Mouse (Mus musculus): ENCODE measurements at regions not wholly inside any gene's neighbourhood (a gene's known extent, or its start where the extent isn't known, plus 50 kb on each side); places are given as distances from the start of the nearest gene placed in this dataset.

DNA sequence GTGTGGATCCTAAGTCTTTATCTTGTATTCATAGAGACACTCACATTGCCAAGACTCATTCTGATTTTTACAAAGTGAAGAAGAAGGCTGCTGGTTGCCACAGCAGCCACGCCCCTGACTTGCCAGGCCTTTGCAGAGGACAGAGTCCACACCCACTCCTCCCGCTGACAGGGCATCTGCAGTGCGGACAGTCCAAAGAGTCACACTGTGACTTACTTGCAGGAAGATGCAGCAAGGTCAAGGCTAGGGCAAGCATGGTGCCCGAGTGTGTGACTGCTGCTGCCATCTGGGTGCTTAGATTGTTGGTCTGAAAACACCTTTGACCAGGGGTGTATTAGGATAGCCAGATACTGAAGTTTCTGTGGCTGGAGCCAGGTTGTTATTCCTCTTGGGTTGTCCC is 252.1 kb downstream of the Fgf9 start:
- WGBS: 81% methylated on average over 4 of the region's 4 CpGs
- Histone ChIP-seq H3K4me2 (no peak overlapping the region), H3K4me3 (replicated peaks) (no peak overlapping the region)

DNA sequence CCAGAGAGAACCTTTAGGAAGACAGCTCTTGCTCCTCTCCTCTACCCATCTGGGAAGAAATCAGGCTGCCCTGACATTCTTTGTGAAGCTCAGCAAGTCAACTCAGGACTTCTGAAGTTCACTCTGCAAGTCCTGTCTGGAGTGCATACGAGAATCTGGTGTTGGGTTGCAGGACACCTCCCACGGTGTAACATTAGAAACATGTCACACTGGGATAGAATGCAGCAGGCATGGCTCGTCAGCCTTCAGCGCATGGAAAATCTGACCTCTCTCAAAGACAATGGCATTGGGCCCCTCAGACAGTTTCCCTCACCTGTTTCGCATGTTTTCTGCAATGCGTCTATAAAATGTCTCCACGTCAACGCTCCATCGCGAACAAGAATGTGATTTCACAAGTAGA is 251.5 kb downstream of the Fgf9 start:
- H3K4me2 ChIP-seq: no peak overlapping the region
- H3K9ac ChIP-seq (replicated peaks): no peak overlapping the region
- H3K27me3 ChIP-seq: no peaks in the 10 kb centered on the region
- H3K4me1 ChIP-seq (replicated peaks): peaks cover 11% of the 10 kb centered on the region
- H3K27ac ChIP-seq: no peak overlapping the region
- no peaks in the 10 kb centered on the region for H3K9me3 ChIP-seq
- no peaks in the 10 kb centered on the region for H3K36me3 ChIP-seq
- 77% methylated on average over 10 of the region's 10 CpGs for WGBS
- no peak overlapping the region for H3K4me3 ChIP-seq (replicated peaks)
- ATAC-seq (ENCODE audit: insufficient number of reproducible peaks, insufficient read depth, low FRiP score, low TSS enrichment, low read depth): no peak

More for the DNA sequence above, 252.1 kb downstream of the Fgf9 start:
- H3K27ac ChIP-seq: no peak overlapping the region
- H3K36me3 ChIP-seq: no peaks in the 10 kb centered on the region
- no peaks in the 10 kb centered on the region for H3K27me3 ChIP-seq
- peaks cover 6% of the 10 kb centered on the region for H3K4me1 ChIP-seq (replicated peaks)
- no peak for ATAC-seq (ENCODE audit: insufficient number of reproducible peaks, insufficient read depth, low FRiP score, low TSS enrichment, low read depth)
- H3K9me3 ChIP-seq: no peaks in the 10 kb centered on the region
- H3K9ac ChIP-seq (replicated peaks): no peak overlapping the region

DNA sequence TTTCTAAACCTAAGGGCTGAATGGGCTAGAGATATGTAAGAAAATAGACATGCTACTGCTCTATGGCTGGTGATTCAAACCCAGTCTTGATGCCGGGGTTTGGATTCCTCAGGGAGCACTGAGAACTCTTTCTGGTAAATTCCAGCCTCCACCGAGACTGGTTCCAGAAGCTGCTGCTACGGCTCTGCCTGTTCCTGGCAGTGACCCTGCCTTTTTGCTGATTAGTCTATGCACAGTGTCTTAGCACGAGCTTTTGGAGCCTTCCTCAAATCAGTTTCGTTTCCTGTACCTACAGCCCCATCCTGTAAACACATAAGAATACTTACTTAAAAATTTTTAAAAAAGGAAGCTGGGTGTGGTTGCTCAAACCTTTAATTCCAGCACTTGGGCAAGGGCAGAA is 250.9 kb downstream of the Fgf9 start:
- peaks cover 14% of the 10 kb centered on the region for H3K4me1 ChIP-seq (replicated peaks)

DNA sequence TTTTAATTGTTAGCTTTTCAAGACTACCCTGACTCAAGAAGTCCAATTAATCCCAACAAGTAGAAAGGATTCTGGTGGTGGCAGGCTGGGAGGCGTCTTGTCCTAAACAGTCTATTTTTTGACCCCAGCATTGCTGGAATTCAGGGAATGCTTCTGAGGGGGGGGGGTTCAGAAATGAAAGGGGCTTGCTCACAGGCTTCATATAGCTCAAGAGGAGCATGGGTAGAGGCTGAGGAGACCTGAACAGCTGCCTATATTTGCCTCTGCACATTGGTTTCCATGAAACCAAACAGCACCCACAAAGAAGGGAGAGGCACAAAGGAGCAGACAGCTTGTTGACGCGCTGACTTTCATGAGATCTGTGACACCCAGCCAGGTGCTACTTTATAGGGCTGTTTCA is 247.3 kb downstream of the Fgf9 start:
- H3K27me3 ChIP-seq: no peaks in the 10 kb centered on the region
- no peak overlapping the region for H3K9ac ChIP-seq (replicated peaks)
- peak overlapping the region; percentile 54; the same call in 1 of the 2 replicates for H3K27ac ChIP-seq
- no peak overlapping the region for H3K4me2 ChIP-seq
- ATAC-seq (ENCODE audit: insufficient number of reproducible peaks, insufficient read depth, low FRiP score, low TSS enrichment, low read depth): 0 out of 2 replicates have a peak, but pooled peaks have one; percentile 31
- no peaks in the 10 kb centered on the region for H3K9me3 ChIP-seq
- peaks cover 23% of the 10 kb centered on the region for H3K4me1 ChIP-seq (replicated peaks)
- no peaks in the 10 kb centered on the region for H3K36me3 ChIP-seq
- no peak overlapping the region for H3K4me3 ChIP-seq (replicated peaks)
- 70% methylated on average over 3 of the region's 3 CpGs for WGBS

More for the DNA sequence above, 250.9 kb downstream of the Fgf9 start:
- Histone ChIP-seq H3K9ac (replicated peaks) (no peak overlapping the region), H3K27me3 (no peaks in the 10 kb centered on the region), H3K4me3 (replicated peaks) (no peak overlapping the region), H3K9me3 (no peaks in the 10 kb centered on the region), H3K4me2 (no peak overlapping the region), H3K27ac (no peak overlapping the region), H3K36me3 (no peaks in the 10 kb centered on the region)
- ATAC-seq (ENCODE audit: insufficient number of reproducible peaks, insufficient read depth, low FRiP score, low TSS enrichment, low read depth): no peak
- 77% methylated on average over 5 of the region's 5 CpGs for WGBS

DNA sequence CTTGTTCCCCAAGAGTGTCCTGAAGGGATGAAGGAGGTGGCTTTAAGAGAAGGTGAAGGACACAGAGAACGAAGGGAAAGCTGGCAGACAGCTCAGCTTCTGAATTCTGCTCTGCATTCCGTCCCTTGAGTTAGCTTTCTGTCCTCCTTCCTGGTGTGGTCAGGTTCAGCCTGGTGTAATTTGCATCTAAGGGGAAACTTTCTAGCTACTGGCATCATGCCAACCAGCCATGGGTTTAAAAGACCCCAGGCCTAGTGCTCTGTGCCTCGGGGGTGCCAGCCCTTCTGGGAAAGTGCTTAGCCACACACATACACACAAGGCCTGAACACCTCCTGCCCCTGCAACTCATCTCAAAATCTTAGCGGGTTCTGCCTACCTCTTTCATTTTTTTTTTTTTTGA is 246.9 kb downstream of the Fgf9 start:
- no peaks in the 10 kb centered on the region for H3K27me3 ChIP-seq
- no peaks in the 10 kb centered on the region for H3K9me3 ChIP-seq
- H3K4me1 ChIP-seq (replicated peaks): peaks cover 23% of the 10 kb centered on the region
- peak overlapping the region; percentile 54 for H3K27ac ChIP-seq
- H3K4me3 ChIP-seq (replicated peaks): no peak overlapping the region
- peak; percentile 47; the same call in 1 of the 2 replicates for ATAC-seq (ENCODE audit: insufficient number of reproducible peaks, insufficient read depth, low FRiP score, low TSS enrichment, low read depth)
- H3K36me3 ChIP-seq: no peaks in the 10 kb centered on the region
- no peak overlapping the region for H3K4me2 ChIP-seq
- H3K9ac ChIP-seq (replicated peaks): no peak overlapping the region
- WGBS: 38% methylated on average over 4 of the region's 4 CpGs

DNA sequence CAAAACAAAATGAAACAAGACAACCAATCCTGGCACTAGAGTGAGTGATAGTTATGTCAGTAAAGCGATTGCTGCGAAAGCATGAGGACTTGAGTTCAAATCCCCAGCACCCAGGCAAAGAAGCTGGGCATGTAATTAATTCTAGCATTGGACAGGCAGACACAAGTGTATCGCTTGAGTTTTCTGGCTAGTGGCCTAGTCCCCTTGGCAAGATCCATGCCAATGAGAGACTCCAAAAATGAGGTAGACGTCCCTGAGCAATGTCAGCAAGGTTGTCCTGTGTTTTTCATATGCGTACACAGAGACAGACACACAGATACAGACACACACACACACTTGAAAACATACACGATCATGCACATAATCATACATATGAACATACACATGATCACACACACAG is 237.3 kb downstream of the Fgf9 start:
- no peak for ATAC-seq (ENCODE audit: insufficient number of reproducible peaks, insufficient read depth, low FRiP score, low TSS enrichment, low read depth)
- no peaks in the 10 kb centered on the region for H3K4me1 ChIP-seq (replicated peaks)

DNA sequence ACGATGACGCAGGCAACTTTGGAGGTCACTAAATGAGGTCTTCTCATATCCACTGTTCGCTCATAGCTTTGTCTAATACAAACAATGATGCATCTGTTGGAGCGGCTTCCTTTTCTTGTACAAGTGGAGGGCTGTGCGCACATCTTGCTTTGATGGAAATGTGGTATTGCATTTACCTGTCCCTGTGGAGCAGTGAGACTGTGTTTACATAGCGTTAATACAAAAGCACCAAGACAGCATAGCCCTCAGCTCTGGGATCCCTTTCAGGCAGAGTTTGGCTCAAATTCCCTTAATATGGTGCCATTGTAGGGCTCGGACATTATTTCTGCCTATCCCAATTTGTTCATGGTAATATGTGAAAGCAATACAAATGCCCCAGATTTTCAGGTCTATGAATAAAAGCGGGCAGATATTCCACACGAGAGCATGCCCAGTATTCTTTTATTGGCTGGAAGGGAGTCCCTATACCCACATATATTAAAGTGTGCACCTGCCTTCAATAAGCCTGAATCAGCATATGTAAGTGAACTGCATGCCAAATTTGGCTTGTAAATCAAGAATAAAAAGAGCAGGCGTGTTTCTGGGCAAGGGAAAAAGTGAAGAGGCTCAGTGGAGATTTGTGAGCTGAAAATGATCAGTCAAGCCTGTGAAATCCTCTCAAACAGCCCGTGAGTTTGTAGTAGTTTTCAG is 236.6 kb downstream of the Fgf9 start:
- H3K27ac ChIP-seq: no peak overlapping the region
- H3K4me1 ChIP-seq (replicated peaks): no peaks in the 10 kb centered on the region
- H3K27me3 ChIP-seq: no peaks in the 10 kb centered on the region
- no peaks in the 10 kb centered on the region for H3K36me3 ChIP-seq
- no peak for ATAC-seq (ENCODE audit: insufficient number of reproducible peaks, insufficient read depth, low FRiP score, low TSS enrichment, low read depth)
- no peak overlapping the region for H3K4me3 ChIP-seq (replicated peaks)
- no peak overlapping the region for H3K9ac ChIP-seq (replicated peaks)
- 0 out of 2 replicates have a peak, but pooled peaks cover 6% of the 10 kb centered on the region for H3K9me3 ChIP-seq
- no peak overlapping the region for H3K4me2 ChIP-seq
- 78% methylated on average over 11 of the region's 11 CpGs for WGBS

More for the DNA sequence above, 237.3 kb downstream of the Fgf9 start:
- Histone ChIP-seq H3K4me3 (replicated peaks) (no peak overlapping the region), H3K9ac (replicated peaks) (no peak overlapping the region), H3K36me3 (no peaks in the 10 kb centered on the region), H3K9me3 (0 out of 2 replicates have a peak, but pooled peaks cover 6% of the 10 kb centered on the region), H3K4me2 (no peak overlapping the region), H3K27me3 (no peaks in the 10 kb centered on the region), H3K27ac (no peak overlapping the region)
- WGBS: 91% methylated on average over 6 of the region's 6 CpGs

DNA sequence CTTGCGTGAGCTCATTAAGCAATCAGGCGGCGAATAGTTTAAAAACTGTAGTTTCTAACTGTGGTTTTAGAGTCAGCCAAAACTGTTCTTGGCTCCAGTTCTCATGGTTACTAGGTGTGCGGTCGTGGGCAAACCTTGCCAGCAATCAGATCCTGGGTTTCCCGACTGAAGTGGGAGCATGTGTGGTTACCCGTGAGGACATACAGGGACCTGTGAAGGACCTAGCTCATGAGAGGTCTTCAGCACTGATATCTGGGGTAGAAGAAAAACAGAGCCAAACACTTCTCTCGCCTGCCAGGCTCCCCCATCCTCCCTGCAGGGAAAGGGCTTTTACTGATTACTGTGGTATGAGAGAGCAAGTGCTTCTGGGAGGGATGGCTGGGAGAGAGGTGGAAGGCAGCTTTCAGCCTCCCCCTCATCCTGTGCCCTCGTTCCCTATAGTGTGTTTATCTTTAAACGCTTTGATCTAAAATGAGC is 230.1 kb downstream of the Fgf9 start:
- Histone ChIP-seq H3K4me3 (replicated peaks) (no peak overlapping the region), H3K4me2 (no peak overlapping the region), H3K27me3 (no peaks in the 10 kb centered on the region; the same call in 1 of the 2 replicates), H3K4me1 (replicated peaks) (peaks cover 11% of the 10 kb centered on the region; the same call in 1 of the 2 replicates), H3K27ac (peak overlapping the region; percentile 30; the same call in 1 of the 2 replicates), H3K36me3 (no peaks in the 10 kb centered on the region), H3K9ac (replicated peaks) (no peak overlapping the region), H3K9me3 (no peaks in the 10 kb centered on the region)
- ATAC-seq (ENCODE audit: insufficient number of reproducible peaks, insufficient read depth, low FRiP score, low TSS enrichment, low read depth): no peak
- WGBS: 58% methylated on average over 10 of the region's 10 CpGs

DNA sequence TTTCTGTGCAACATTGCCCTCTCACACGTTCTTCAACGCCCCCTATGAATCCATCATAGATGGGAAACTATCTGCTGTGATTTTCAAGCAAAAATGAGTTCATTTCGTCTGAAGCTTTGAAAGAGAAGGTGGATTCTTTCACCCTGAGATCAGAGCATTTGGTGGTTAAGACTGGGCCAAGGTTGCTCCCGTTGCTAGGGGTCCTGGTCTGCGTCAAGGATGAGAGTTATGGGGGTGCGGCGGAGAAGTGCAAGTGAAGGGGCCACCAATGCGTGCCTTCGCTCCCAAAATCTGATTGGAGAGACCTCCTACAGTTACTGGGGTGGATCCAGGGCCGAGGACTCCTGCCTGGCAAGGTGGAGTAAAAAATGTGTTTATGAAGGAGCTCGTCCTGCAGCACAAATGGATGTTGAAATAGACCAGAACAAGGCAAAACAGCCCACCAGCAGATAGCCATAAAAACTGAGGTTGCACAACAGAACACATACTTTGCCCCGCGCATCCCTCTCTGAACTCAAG is 215.7 kb downstream of the Fgf9 start:
- Histone ChIP-seq H3K27ac (no peak overlapping the region), H3K36me3 (no peaks in the 10 kb centered on the region), H3K27me3 (no peaks in the 10 kb centered on the region), H3K9me3 (no peaks in the 10 kb centered on the region), H3K4me2 (no peak overlapping the region), H3K4me3 (replicated peaks) (no peak overlapping the region), H3K9ac (replicated peaks) (no peak overlapping the region), H3K4me1 (replicated peaks) (no peaks in the 10 kb centered on the region)
- 56% methylated on average over 13 of the region's 13 CpGs for WGBS
- ATAC-seq (ENCODE audit: insufficient number of reproducible peaks, insufficient read depth, low FRiP score, low TSS enrichment, low read depth): no peak

DNA sequence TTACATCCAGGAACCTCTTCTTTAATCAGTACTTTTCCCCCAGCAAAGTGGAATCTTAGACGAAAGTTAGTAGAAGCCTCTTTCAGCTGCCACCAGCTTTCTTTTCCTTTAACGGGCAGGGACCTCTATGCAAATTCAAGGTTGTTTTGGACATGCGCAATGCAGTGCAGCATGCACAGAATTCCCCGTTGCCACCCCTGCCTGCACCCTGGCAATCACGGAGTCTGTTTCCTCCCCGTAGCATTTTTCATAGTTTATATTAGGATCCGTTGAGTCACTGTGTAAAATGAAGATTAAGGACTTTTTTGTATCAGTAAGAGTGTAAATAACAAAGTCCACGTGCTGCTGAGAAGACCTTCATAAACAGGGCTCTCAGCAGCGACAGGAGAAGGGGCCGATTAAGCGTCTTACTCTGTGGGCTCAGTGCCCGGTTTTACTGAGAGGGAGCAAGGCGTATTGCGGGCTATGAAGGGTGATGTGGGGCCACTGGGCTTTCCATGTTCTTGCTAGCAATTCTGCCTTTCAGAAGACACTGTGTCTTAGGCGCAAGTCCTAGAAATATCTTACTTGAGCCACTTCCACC is 212.5 kb downstream of the Fgf9 start:
- ATAC-seq (ENCODE audit: insufficient number of reproducible peaks, insufficient read depth, low FRiP score, low TSS enrichment, low read depth): no peak
- Histone ChIP-seq H3K9ac (replicated peaks) (no peak overlapping the region), H3K36me3 (no peaks in the 10 kb centered on the region), H3K4me3 (replicated peaks) (no peak overlapping the region), H3K4me1 (replicated peaks) (no peaks in the 10 kb centered on the region), H3K27me3 (no peaks in the 10 kb centered on the region), H3K27ac (no peak overlapping the region), H3K4me2 (no peak overlapping the region), H3K9me3 (no peaks in the 10 kb centered on the region)
- 77% methylated on average over 15 of the region's 15 CpGs for WGBS

DNA sequence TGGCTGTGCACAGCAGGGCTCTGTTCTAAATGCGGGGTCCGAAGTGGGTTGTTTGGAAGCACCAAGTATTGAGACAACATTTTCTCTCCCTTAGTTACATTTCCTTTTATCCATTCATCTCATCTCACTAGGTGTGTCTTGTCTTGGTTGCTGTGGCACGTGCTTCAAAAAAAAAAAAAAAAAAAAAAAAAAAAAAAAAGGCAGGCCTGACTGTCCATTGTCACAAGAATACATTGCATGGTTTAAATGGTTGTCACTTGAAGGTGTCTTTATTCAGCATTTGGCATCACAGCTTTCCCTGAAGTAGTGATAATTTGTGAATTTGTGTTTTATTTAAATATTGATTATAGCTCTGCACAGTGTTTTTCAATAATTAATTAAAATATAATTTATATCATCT is 211.9 kb downstream of the Fgf9 start:
- Histone ChIP-seq H3K9me3 (no peaks in the 10 kb centered on the region), H3K4me1 (replicated peaks) (no peaks in the 10 kb centered on the region), H3K4me2 (no peak overlapping the region), H3K9ac (replicated peaks) (no peak overlapping the region), H3K27ac (no peak overlapping the region), H3K27me3 (no peaks in the 10 kb centered on the region), H3K4me3 (replicated peaks) (no peak overlapping the region), H3K36me3 (no peaks in the 10 kb centered on the region)
- no peak for ATAC-seq (ENCODE audit: insufficient number of reproducible peaks, insufficient read depth, low FRiP score, low TSS enrichment, low read depth)
- WGBS: 88% methylated on average over 3 of the region's 3 CpGs
